Mouse (Mus musculus) spleen, adult 2 months (tissue): ENCODE measurements at regions not wholly inside any gene's neighbourhood (a gene's known extent, or its start where the extent isn't known, plus 50 kb on each side); places are given as distances from the start of the nearest gene placed in this dataset.
A peak's percentile ranks its signal among the peaks of the same experiment; 100 is the strongest.

Experiments used
- DNase-seq, 2 experiments: peaks; one replicate each; pipeline versions ENCODE4 v3.0.0 to v3.0.0-alpha.2; 2012 to 2021; ENCODE audit warnings: low spot score in 2 of 2, low read depth in 1 of 2
- H3K27ac ChIP-seq: fragments of 200-500 bp; 2 replicates; pipeline ENCODE4 v1.5.1; 2012; ENCODE audit warnings: low read length, inconsistent platforms; ENCODE audit not compliant: insufficient read depth
- H3K27me3 ChIP-seq: fragments of 200-500 bp; 2 replicates; pipeline ENCODE4 v1.6.1; 2012; ENCODE audit warnings: mild to moderate bottlenecking, moderate library complexity, low read length, inconsistent platforms; ENCODE audit not compliant: control insufficient read depth, insufficient read depth
- H3K36me3 ChIP-seq: fragments of 200-500 bp; 2 replicates; pipeline ENCODE4 v1.6.1; 2012; ENCODE audit warnings: mild to moderate bottlenecking, low read length, inconsistent platforms; ENCODE audit not compliant: control insufficient read depth, insufficient read depth
- H3K4me1 ChIP-seq: fragments of 200-500 bp; 2 replicates; pipeline ENCODE4 v1.6.1; 2011; ENCODE audit warnings: inconsistent platforms; ENCODE audit not compliant: control insufficient read depth, insufficient read depth, insufficient read length
- H3K4me3 ChIP-seq: fragments of 200-500 bp; 2 replicates; pipeline ENCODE4 v1.5.1; 2011; ENCODE audit warnings: mild to moderate bottlenecking, inconsistent platforms; ENCODE audit not compliant: insufficient read depth, insufficient read length; ENCODE audit errors: extremely low read depth
- CTCF ChIP-seq: fragments of 200-500 bp; IDR thresholded peaks from 2 replicates; pipeline ENCODE4 v1.5.1; 2011; ENCODE audit warnings: mild to moderate bottlenecking, inconsistent platforms; ENCODE audit not compliant: insufficient read depth, insufficient read length, insufficient replicate concordance; ENCODE audit errors: extremely low read depth
- POLR2A ChIP-seq: fragments of 200-500 bp; IDR thresholded peaks from 2 replicates; pipeline ENCODE4 v1.6.1; 2011; ENCODE audit warnings: low read depth, low read length, inconsistent platforms
- WGBS: fragments of 180-500 bp; shearing (Covaris S2); methylation state at CpG from one replicate; pipeline ENCODE4 v1.1.7; 2018; 5-methylcytosine and 5-hydroxymethylcytosine counted together

- no peaks in the 10 kb centered on the region for H3K4me1 ChIP-seq
- H3K36me3 ChIP-seq, result no peaks in the 10 kb centered on the region
- TF ChIP-seq POLR2A (no peak), CTCF (no peak)
- H3K27ac ChIP-seq, result no peak overlapping the region
- no peak overlapping the region for H3K4me3 ChIP-seq
- 82% methylated on average over 6 of the region's 6 CpGs for WGBS
- no peaks in the 10 kb centered on the region for H3K27me3 ChIP-seq
- DNase-seq, result no peak
Measured at GRCm38 (mm10) chr2:77358176-77358575, 77.8 kb upstream of the Sestd1 start.

DNA sequence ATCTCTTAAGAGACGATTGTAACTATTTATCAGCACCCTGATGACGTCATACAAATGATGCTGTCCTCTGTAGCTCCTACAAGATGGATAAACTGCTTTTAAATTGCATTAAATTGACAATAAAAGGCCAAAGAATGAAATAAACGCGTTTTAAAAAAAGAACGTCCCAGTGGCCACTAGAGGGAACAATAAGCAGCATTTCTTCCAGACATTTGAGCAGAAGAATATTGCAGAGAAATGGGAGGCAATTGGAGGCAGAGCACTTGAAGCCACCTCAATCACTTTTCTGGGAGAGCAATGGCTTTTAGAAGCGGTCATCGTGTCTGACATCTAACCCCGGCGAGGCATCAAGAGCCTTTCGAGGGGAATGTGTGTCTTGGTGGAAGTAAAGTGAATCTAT lies 76.4 kb upstream of the Sestd1 start:
- H3K27ac ChIP-seq, result no peak overlapping the region
- no peaks in the 10 kb centered on the region for H3K27me3 ChIP-seq
- no peak for TF ChIP-seq CTCF
- TF ChIP-seq POLR2A, result no peak
- no peaks in the 10 kb centered on the region for H3K36me3 ChIP-seq
- H3K4me1 ChIP-seq, result no peaks in the 10 kb centered on the region
- DNase-seq, result no peak
- WGBS, result 75% methylated on average over 10 of the region's 10 CpGs
- H3K4me3 ChIP-seq, result no peak overlapping the region

DNA sequence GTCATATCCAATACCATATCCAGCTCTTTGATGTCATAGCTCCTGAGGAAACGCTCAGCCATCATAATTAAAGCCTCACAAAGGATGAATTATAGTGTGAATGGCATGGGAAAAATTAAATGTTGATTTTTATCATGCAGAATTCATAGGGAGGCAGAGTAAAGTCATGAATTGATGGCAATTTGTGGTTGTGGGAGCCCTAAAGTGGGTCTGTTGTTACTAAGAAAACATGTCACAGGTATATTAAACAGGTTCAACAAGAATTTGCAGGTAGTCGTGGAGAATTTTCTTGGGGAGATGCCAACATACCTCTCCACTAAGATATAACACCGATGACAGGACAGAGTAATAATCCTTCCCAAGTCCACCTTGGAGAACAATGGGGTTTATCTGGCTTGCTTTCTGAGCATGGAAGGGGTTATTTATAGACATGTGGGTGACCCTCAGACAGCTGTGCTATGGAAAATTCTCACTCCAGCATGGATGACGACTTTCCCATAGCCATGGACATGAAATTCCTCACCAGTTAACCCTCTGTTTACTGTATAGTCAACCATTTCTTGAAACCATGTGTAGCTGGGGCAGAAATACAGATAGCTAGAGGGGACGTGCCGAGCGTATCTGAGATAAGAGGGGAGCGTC lies 71.7 kb upstream of the Sestd1 start:
- no peak for DNase-seq
- no peak overlapping the region for H3K27ac ChIP-seq
- H3K36me3 ChIP-seq, result no peaks in the 10 kb centered on the region
- TF ChIP-seq CTCF (no peak), POLR2A (no peak)
- no peaks in the 10 kb centered on the region for H3K27me3 ChIP-seq
- H3K4me3 ChIP-seq, result no peak overlapping the region
- H3K4me1 ChIP-seq, result no peaks in the 10 kb centered on the region
- 84% methylated on average over 8 of the region's 8 CpGs for WGBS

DNA sequence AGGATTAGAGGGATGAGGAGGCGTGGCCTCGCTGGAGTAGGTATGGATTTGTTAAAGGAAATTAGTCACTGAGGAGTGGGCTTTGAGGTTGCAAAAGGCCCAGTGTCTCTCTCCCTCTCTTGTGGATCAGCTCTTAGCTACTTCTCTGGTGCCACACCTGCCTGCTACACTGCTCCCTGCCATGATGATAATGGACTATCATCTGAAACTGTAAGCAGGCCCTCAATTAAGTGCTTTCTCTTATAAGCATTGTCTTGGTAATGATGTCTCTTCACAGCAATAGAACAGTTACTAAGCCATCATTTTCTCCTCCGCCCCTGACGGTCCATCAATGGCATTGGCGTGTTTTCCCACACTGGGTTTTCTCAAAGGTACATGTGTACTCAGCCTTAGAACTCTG lies 66.6 kb upstream of the Sestd1 start:
- 91% methylated on average over 5 of the region's 5 CpGs for WGBS
- Histone ChIP-seq H3K27ac (no peak overlapping the region), H3K4me3 (no peak overlapping the region), H3K27me3 (no peaks in the 10 kb centered on the region), H3K4me1 (no peaks in the 10 kb centered on the region), H3K36me3 (no peaks in the 10 kb centered on the region)
- no peak for DNase-seq
- TF ChIP-seq POLR2A (no peak), CTCF (no peak)

- DNase-seq, result no peak
- H3K4me3 ChIP-seq, result no peak overlapping the region
- no peak overlapping the region for H3K27ac ChIP-seq
- no peaks in the 10 kb centered on the region for H3K4me1 ChIP-seq
- H3K27me3 ChIP-seq, result no peaks in the 10 kb centered on the region
- 93% methylated on average over 16 of the region's 16 CpGs for WGBS
- TF ChIP-seq CTCF (no peak), POLR2A (no peak)
- H3K36me3 ChIP-seq, result no peaks in the 10 kb centered on the region
Measured at GRCm38 (mm10) chr2:77343736-77344440, 63.5 kb upstream of the Sestd1 start.

- Histone ChIP-seq H3K27me3 (no peaks in the 10 kb centered on the region), H3K4me3 (no peak overlapping the region), H3K36me3 (no peaks in the 10 kb centered on the region), H3K27ac (no peak overlapping the region), H3K4me1 (no peaks in the 10 kb centered on the region)
- DNase-seq, result no peak
- 44% methylated on average over 2 of the region's 2 CpGs for WGBS
- TF ChIP-seq CTCF (no peak), POLR2A (no peak)
Measured at GRCm38 (mm10) chr2:77342416-77342815, 62.0 kb upstream of the Sestd1 start.

GRCm38 (mm10) chr2:77341575-77342332 lies 61.4 kb upstream of the Sestd1 start:
- Histone ChIP-seq H3K36me3 (no peaks in the 10 kb centered on the region), H3K4me3 (no peak overlapping the region), H3K27me3 (no peaks in the 10 kb centered on the region), H3K4me1 (no peaks in the 10 kb centered on the region), H3K27ac (no peak overlapping the region)
- DNase-seq, result peak; percentile 32 to 67
- WGBS, result 22% methylated on average over 12 of the region's 12 CpGs
- TF ChIP-seq CTCF (peak; percentile 76; the same call in 1 of the 2 replicates), POLR2A (no peak)
